Mouse (Mus musculus) embryonic facial prominence, embryonic 12.5 days (tissue): ENCODE measurements around the gene Flot2. TPM values are rescaled to one million over a fixed set of nuclear protein-coding genes. Genes with fewer than 3 reads are reported as not detected.

Source experiments
- ATAC-seq: fragments of 200-750 bp; cut with Nextera tagmentation; 2 replicates; pipeline ENCODE4 v1.8.0; 2017; ENCODE audit not compliant: insufficient number of reproducible peaks, insufficient read depth, low FRiP score, low TSS enrichment
- H3K27ac ChIP-seq: fragments of 300-500 bp; sonication (generic); 2 replicates; pipeline ENCODE4 v1.5.1; 2016; ENCODE audit warnings: mild to moderate bottlenecking
- H3K27me3 ChIP-seq: fragments of 300-500 bp; sonication (generic); 2 replicates; pipeline ENCODE4 v1.6.1; 2016; ENCODE audit warnings: mild to moderate bottlenecking, moderate library complexity
- H3K36me3 ChIP-seq: fragments of 300-500 bp; sonication (generic); 2 replicates; pipeline ENCODE4 v1.6.1; 2016; ENCODE audit warnings: mild to moderate bottlenecking
- H3K4me1 ChIP-seq: fragments of 300-500 bp; sonication (generic); 2 replicates; pipeline ENCODE4 v1.6.1; 2016
- H3K4me2 ChIP-seq: fragments of 300-500 bp; sonication (generic); replicated peaks from 2 replicates; pipeline ENCODE4 v1.6.1; 2016; ENCODE audit warnings: mild to moderate bottlenecking, moderate library complexity
- H3K4me3 ChIP-seq: fragments of 300-500 bp; sonication (generic); 2 replicates; pipeline ENCODE4 v1.5.1; 2016; ENCODE audit warnings: mild to moderate bottlenecking
- H3K9ac ChIP-seq: fragments of 300-500 bp; sonication (generic); 2 replicates; pipeline ENCODE4 v1.6.1; 2016; ENCODE audit warnings: mild to moderate bottlenecking, moderate library complexity
- H3K9me3 ChIP-seq: fragments of 300-500 bp; sonication (generic); 2 replicates; pipeline ENCODE4 v1.6.1; 2016; ENCODE audit warnings: mild to moderate bottlenecking, moderate library complexity
- WGBS: fragments of 180-500 bp; shearing (Covaris S2); methylation state at CpG from one replicate; pipeline ENCODE4 v1.1.7; 2016; 5-methylcytosine and 5-hydroxymethylcytosine counted together
- polyA plus RNA-seq: library from polyadenylated mRNA; unstranded; fragments of >200 nt; fragmentation: Nextera tagmentation; extraction: Ambion mirVana; gene quantifications from 2 replicates; pipeline ENCODE4 v1.2.1, GENCODE M21; 2016

Gene Flot2
- polyA plus RNA-seq, 1 experiment from 2014 or later: 51.8 TPM

DNA sequence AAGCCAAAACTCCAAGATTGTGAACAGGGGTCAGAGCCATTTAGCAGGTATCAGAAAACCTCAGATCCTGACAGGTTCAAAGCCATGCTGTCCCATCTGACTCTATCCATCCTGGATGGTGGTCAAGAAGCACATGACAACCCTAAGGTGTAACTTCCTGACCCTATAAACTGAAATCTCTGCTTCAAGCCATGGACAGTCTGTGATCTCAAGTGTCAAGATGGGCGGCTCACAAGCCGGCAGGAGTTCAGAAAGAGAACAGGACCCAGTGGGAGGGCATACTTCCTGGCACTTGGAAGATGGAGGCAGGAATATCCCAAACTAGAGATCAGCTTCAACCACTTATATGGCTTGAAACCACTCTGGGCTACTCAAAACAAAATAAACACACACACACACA lies 28.9 kb downstream of the Flot2 start:
- no peaks in the 10 kb centered on the region for H3K4me1 ChIP-seq
- WGBS: 54% methylated on average over 2 of the region's 2 CpGs
- 0 out of 2 replicates have a peak, but pooled peaks cover under 1% of the 10 kb centered on the region for H3K36me3 ChIP-seq
- no peaks in the 10 kb centered on the region for H3K9me3 ChIP-seq
- H3K9ac ChIP-seq: no peak overlapping the region
- no peak overlapping the region for H3K4me3 ChIP-seq
- H3K4me2 ChIP-seq: no peak overlapping the region
- no peaks in the 10 kb centered on the region for H3K27me3 ChIP-seq
- H3K27ac ChIP-seq: no peak overlapping the region
- no peak for ATAC-seq

DNA sequence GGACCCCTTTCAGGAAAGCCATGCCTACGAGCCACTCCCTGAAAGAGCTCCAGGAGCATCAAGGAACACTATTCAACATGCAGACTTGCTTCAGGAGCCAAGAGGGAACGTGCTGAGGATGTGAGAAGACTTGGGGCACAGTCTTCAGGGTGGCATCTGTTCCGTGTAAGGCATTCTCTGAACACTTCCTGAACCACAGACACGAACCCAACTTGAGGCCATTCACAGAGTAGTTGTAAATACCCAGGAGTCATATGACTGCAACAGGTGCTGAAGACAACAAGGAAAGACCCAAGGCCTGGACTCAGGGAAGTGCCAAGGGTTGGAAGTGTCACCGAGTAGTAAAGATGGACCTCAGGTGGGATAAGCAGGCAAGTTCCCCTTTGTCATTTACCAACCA lies 29.8 kb downstream of the Flot2 start:
- 67% methylated on average over 5 of the region's 5 CpGs for WGBS
- Histone ChIP-seq H3K27me3 (no peaks in the 10 kb centered on the region), H3K4me3 (no peak overlapping the region), H3K36me3 (peaks cover 10% of the 10 kb centered on the region), H3K9ac (no peak overlapping the region), H3K27ac (no peak overlapping the region), H3K9me3 (no peaks in the 10 kb centered on the region), H3K4me1 (no peaks in the 10 kb centered on the region), H3K4me2 (no peak overlapping the region)
- ATAC-seq: no peak

DNA sequence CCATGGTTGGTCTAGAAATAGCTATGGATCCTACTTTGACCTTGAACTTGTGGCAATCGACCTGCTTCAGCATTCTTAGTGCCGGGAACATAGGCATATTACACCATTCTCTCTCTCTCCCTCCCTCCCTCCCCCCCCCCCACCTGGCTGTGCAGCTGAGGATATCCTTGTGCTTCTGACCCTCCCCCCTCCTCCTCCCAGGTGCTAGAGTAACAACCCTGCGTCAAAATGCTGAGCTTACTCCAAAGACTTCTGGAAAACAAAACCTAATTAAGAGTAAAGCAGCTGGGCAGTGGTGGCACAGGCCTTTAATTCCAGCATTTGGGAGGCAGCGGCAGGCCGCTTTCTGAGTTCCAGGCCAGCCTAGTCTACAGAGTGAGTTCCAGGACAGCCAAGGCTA lies 31.4 kb downstream of the Flot2 start:
- peaks cover 23% of the 10 kb centered on the region for H3K36me3 ChIP-seq
- H3K4me3 ChIP-seq: no peak overlapping the region
- ATAC-seq: no peak
- H3K4me1 ChIP-seq: no peaks in the 10 kb centered on the region
- no peaks in the 10 kb centered on the region for H3K9me3 ChIP-seq
- no peak overlapping the region for H3K27ac ChIP-seq
- H3K9ac ChIP-seq: no peak overlapping the region
- 74% methylated on average over 5 of the region's 5 CpGs for WGBS
- H3K27me3 ChIP-seq: no peaks in the 10 kb centered on the region
- no peak overlapping the region for H3K4me2 ChIP-seq

DNA sequence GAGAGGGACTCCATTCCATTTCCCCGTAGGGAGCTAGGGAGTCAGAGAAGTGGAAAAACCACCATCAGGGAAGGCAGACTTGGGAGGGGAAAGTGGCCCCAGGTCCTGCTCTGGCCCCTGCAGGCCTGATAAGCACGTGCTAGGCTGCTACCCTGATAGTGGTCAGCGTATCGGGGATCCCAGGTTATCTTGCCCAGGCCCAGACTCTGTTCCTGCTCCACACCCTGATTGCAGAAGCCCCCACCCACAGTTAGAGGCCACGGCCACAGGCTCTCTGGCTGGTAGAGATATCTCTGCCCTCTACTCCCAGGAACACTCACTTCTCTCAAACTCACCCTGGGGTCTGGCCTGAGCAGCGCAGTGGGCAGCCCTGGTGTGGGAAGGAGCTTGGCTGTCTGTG lies 31.9 kb downstream of the Flot2 start:
- no peaks in the 10 kb centered on the region for H3K9me3 ChIP-seq
- no peak overlapping the region for H3K4me3 ChIP-seq
- no peak overlapping the region for H3K9ac ChIP-seq
- no peak for ATAC-seq
- no peak overlapping the region for H3K27ac ChIP-seq
- H3K4me1 ChIP-seq: no peaks in the 10 kb centered on the region
- H3K36me3 ChIP-seq: peaks cover 28% of the 10 kb centered on the region
- 82% methylated on average over 6 of the region's 6 CpGs for WGBS
- H3K4me2 ChIP-seq: no peak overlapping the region
- H3K27me3 ChIP-seq: no peaks in the 10 kb centered on the region

DNA sequence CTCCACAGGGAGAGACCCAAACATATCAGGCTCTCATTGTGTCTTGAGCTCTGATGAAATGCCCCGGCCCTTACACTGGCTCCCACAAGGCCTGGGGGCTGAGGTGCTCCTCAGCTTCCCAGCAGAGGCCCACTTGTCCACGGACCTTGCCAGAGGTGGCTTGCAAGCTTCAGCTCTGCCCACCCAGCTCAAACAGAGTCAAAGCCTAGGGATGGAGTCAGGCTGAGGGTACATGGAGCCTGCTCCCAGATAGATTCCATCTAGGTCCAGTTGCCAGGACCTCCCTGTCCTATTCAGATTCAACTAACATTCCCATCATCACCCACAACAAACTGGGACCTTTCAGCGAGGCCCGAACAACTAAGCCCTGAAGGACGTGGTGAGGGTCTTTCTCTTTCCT lies 34.2 kb downstream of the Flot2 start:
- Histone ChIP-seq H3K9me3 (no peaks in the 10 kb centered on the region), H3K4me3 (no peak overlapping the region), H3K27me3 (no peaks in the 10 kb centered on the region), H3K9ac (no peak overlapping the region), H3K36me3 (peaks cover 50% of the 10 kb centered on the region), H3K4me2 (no peak overlapping the region), H3K27ac (no peak overlapping the region), H3K4me1 (no peaks in the 10 kb centered on the region)
- no peak for ATAC-seq
- WGBS: 84% methylated on average over 5 of the region's 5 CpGs

DNA sequence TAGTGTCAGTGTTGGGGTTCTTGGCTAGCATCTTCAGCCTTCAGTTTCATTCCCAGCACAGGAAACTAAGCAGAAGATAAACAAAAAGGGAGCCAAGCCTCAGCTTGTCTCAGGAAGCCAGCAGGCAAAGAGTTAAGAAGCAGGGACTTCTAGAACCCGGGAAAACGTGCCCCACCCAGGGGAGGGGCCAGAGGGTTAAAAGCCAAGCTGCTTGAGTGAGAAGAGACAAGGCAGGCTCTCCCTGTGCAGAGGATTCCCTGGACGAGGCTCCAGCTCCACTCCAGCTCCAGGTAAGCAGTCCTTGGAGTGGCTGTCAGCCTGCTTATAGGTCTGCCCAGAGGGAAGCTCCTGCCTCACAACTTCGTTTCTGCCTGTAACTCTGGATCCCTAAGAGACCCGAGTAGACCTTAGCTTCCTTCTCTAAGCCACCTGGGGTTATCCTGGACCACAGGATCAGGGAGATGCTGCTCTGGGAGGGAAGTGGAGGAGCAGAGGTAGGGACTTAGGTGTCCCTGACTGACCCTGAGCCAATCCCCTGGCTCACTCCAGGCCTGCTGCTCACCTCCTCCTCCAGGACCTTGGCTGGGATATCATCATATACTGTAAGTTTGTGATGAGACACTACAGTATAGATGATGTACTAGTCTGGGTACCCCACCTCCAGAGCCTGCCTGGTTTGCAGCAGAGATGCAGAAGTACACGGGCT lies 34.8 kb downstream of the Flot2 start:
- Histone ChIP-seq H3K36me3 (peaks cover 55% of the 10 kb centered on the region), H3K4me1 (no peaks in the 10 kb centered on the region), H3K27me3 (no peaks in the 10 kb centered on the region), H3K4me3 (no peak overlapping the region), H3K4me2 (no peak overlapping the region), H3K9me3 (no peaks in the 10 kb centered on the region), H3K27ac (peak overlapping the region; percentile 17; the same call in 1 of the 2 replicates), H3K9ac (no peak overlapping the region)
- no peak for ATAC-seq
- WGBS: 31% methylated on average over 6 of the region's 6 CpGs

DNA sequence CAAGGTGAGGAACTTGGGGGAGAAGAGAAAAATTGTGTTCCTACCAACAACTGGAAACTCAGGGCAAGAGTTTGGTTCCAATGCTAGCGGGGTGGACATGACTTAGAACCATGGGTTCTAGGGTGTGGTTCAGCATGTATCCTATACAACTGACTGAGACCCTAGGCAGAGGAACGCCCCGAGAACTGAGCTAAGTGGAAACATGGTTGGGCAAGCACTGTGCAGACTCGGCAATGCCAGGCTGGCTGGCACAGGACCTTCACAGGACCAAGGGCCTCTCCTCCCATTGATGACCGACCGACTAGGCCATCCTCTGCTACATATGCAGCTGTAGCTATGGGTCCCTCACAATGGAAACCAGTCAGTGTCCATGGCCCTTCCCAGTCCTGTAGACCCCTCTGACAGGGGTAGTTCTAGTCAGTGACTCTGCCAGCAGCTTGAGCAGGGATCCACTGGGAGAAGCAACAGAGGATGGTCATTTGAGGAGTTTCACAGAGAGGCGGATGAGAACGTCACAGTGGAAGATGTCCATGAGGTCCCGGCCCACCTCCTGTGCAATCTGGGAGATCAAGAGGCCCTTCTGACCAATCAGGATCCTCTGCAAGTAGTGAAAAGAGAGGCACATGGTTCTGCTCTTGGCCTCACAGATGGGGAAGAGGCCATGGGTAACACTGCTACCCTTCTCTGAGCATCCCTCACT lies 36.0 kb downstream of the Flot2 start:
- H3K27me3 ChIP-seq: no peaks in the 10 kb centered on the region
- WGBS: 94% methylated on average over 9 of the region's 9 CpGs
- ATAC-seq: no peak
- H3K27ac ChIP-seq: no peak overlapping the region
- peaks cover 60% of the 10 kb centered on the region for H3K36me3 ChIP-seq
- no peak overlapping the region for H3K9ac ChIP-seq
- no peaks in the 10 kb centered on the region for H3K4me1 ChIP-seq
- no peak overlapping the region for H3K4me3 ChIP-seq
- no peak overlapping the region for H3K4me2 ChIP-seq
- H3K9me3 ChIP-seq: no peaks in the 10 kb centered on the region

DNA sequence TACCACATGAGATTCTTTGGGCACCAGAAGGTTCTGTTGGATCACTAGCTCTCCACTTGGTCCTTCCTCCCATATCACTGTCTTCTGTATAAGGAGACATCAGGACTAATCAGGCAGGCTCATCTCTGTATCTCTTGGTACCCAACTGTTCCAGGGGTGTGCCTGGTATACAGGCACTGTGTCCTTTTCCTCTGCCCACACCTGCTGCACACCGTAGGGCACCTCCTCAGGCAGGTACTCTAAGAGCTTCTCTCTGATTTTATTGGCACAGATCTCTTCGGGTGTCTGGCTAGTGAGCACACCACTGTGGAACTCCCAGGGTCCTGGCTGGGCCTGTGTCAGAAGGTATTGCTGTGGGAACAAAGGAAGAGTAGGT lies 36.5 kb downstream of the Flot2 start:
- Histone ChIP-seq H3K27ac (no peak overlapping the region), H3K4me3 (no peak overlapping the region), H3K36me3 (peaks cover 60% of the 10 kb centered on the region), H3K9ac (no peak overlapping the region), H3K9me3 (no peaks in the 10 kb centered on the region), H3K27me3 (no peaks in the 10 kb centered on the region), H3K4me1 (no peaks in the 10 kb centered on the region), H3K4me2 (no peak overlapping the region)
- ATAC-seq: no peak
- 85% methylated on average over 2 of the region's 2 CpGs for WGBS

DNA sequence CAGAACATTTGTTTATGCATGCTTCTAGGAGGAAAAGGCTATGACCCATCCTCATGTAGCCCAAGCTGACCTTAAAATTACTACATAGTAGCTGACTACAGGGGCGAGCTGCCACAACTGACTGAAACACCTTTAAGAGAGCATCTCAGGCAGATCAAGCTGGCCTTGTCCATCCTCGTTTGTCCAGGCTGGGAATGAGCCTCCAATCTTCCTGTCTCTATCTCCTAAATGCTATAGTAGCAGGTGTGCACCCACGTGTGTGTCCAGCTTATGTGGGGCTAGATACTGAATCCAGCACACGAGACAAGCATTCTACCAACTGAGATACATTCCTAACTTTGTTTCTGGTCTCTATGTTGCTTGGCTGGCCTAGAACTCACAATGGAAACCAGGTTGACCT lies 36.9 kb downstream of the Flot2 start:
- ATAC-seq: no peak
- no peaks in the 10 kb centered on the region for H3K9me3 ChIP-seq
- no peak overlapping the region for H3K9ac ChIP-seq
- H3K4me1 ChIP-seq: 0 out of 2 replicates have a peak, but pooled peaks cover 3% of the 10 kb centered on the region
- H3K4me3 ChIP-seq: no peak overlapping the region
- peaks cover 60% of the 10 kb centered on the region for H3K36me3 ChIP-seq
- H3K4me2 ChIP-seq: no peak overlapping the region
- H3K27ac ChIP-seq: no peak overlapping the region
- WGBS: 82% methylated on average over 4 of the region's 4 CpGs
- H3K27me3 ChIP-seq: no peaks in the 10 kb centered on the region

DNA sequence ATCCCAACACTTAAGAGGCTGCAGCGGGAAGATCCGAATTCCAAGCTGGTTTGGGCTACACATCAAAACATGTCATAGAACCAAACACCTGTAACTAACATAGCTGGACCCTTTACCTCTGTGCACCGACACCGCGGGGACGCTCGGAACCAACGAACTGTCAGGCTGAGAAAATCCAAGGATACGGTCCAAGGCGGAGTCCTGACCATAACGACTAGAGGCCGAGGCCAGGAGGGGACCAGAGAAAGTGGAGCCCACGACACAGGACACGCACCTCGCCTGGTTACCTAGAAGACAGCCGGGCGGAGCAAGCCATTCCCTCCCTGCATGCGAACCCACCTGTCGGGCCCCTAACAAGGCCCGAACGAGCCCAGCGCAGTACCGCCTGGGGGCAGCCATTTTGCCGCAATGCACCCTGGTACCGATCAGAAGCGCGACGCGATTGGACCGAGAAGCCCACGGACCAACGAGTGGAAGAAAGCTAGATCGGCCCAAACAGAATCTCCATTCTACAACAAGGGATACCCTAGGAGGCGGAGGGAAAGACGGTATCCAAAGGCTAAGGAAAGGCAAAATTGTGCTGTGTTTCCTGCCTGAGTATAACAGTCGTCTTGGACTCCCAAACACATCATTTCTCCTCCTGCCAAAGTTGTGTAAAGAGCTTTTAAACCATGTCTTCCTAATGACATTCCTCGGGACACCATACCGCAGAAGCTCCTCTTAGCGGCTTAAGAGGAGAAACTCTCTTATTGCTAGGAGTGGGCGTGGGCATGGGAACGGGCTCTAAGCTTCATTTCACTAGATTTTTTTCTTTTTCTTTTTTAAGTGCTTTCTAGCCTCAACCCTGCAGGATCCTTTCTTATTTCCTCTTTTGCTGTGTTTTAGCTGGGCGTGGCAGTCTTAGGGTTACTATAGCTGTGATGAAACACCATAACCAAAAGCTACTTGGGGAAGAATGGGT lies 42.5 kb downstream of the Flot2 start, which contains the start of gene Eral1:
Gene Eral1 (minus strand): TSS at position 423 of the 961 bp plus-strand sequence.
- peak within 1 kb of the TSS; percentile 74 for H3K4me2 ChIP-seq
- peak within 1 kb of the TSS; percentile 75 for H3K9ac ChIP-seq
- 0 out of 2 replicates have a peak, but pooled peaks cover 7% of the 10 kb centered on the region for H3K4me1 ChIP-seq
- 2% methylated on average over 42 of the region's 42 CpGs for WGBS
- H3K36me3 ChIP-seq: peaks cover 26% of the 10 kb centered on the region
- peak within 1 kb of the TSS; percentile 36; the same call in 1 of the 2 replicates for H3K27ac ChIP-seq
- no peaks in the 10 kb centered on the region for H3K9me3 ChIP-seq
- peak within 1 kb of the TSS; percentile 92 for H3K4me3 ChIP-seq
- peak; percentile 87 for ATAC-seq
- no peaks in the 10 kb centered on the region for H3K27me3 ChIP-seq

DNA sequence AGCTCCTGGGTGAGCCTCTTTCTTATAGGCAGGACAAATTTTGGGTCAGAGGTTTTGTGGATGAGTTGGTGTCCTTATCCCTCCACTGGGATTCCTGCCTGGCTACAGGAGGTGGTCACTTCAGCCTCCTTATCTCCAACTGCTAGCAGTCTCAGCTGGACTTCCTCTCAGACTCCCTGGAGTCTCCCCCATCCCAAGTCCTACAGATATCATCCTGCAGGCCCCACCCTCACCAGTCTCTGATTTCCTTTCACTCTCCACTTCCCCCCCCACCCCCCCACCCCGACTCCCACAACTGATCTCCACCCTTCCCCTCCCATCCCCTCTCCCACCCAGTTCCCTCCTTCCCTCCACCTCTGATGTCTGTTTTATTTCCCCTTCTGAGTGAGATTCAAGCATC lies 45.9 kb downstream of the Flot2 start:
- Histone ChIP-seq H3K27ac (no peak overlapping the region), H3K4me2 (no peak overlapping the region), H3K4me3 (no peak overlapping the region), H3K36me3 (no peaks in the 10 kb centered on the region), H3K9ac (no peak overlapping the region), H3K27me3 (no peaks in the 10 kb centered on the region), H3K4me1 (0 out of 2 replicates have a peak, but pooled peaks cover 7% of the 10 kb centered on the region), H3K9me3 (no peaks in the 10 kb centered on the region)
- ATAC-seq: no peak
- 33% methylated on average over 1 of the region's 1 CpGs for WGBS
